Mouse (Mus musculus) layer of hippocampus, adult 9-11 months (tissue): ENCODE measurements around the gene Crb1.

Experiments used
- DNase-seq: peaks from one replicate; pipeline ENCODE4 v3.0.0; 2022

The Crb1 gene

GRCm38 (mm10) chr1:139215311-139215710, 161.6 kb downstream of the Crb1 start:
- no peak for DNase-seq

DNA sequence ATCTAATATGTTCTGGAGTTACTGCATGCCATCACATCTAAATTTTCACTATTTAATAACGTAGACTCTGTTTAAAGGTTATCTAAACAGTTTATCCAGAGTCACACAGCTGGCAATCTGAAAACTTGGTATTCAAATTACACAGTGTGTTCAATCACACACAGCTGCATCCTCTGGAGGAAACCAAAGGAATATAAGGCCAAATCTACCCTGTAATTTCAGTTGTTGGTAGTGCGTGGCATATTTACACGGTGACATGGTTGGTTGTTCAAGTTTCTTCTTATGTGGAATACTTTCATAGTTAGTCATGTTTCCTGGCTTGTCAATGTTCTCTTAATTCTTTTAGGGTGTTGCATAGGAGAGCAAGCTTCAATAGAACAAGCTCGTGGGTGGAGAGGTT, 166.4 kb downstream of the Crb1 start:
- DNase-seq, result no peak

GRCm38 (mm10) chr1:139209796-139210195, 167.1 kb downstream of the Crb1 start:
- DNase-seq, result peak; percentile 39

DNA sequence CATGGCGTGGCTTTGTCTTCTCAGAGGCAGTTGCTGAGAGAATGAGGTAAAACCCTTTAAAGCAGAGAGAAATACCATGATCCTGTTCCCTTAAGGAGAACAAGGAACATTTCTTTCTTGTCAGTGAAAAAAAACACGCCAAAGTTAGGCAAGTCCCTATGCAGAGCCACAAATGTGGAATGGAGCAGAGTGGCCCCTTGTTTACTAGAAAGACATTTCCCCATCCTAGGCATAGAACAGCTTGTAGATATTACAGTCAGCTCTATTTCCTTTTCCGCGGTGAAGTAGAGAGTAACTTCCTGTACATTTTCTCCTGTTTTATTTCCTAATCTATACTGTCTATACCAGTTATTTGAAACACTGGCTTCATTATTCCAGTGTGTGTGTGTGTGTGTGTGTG, 170.6 kb downstream of the Crb1 start:
- DNase-seq, result no peak

DNA sequence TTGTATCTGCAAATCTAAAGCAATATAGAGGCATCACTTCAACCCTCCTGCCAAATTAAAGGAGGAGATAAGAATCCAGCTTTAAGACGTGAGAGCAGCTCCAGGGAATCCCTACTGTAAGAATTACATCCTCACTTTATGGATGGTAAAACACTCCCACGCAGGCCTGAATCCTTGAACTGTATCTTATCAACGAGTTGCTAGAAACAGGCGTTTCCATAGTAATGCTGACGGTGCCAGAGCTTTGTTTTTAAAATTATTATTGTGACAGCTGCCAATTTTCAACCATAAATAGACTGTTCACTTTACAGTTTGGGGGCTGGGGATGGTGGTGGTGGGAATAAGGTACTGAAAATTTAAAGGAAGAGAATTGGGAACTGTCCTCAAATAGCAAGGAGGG, 173.9 kb downstream of the Crb1 start:
- peak; percentile 63 for DNase-seq

DNA sequence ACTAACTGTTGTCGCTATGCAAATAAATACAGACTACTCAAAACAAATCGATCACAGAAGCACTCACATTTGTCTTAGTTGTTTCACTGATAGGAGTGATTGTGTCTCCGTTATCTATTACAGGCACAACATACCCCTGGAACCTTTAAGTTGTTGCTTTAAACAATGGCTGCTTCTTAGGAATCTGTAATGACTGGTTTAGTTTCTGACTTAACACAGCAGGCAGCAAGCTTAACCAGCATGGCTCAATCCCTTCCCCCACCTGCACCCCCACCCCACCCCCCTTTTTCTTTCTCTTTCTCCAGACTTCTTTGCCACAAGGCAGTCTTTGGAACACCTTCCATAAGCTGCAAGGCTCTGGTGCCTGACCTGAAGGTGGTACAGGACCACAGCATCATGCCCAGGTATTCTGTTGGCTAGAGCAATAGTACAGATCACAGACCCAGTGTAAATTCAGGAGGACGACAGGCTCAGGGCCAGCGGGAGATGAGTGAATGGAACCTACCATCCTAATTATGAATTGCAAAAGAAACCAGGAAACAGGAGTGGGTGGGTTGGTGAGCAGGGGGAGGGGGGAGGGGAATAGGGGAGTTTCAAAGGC, 182.4 kb downstream of the Crb1 start:
- DNase-seq, result no peak

DNA sequence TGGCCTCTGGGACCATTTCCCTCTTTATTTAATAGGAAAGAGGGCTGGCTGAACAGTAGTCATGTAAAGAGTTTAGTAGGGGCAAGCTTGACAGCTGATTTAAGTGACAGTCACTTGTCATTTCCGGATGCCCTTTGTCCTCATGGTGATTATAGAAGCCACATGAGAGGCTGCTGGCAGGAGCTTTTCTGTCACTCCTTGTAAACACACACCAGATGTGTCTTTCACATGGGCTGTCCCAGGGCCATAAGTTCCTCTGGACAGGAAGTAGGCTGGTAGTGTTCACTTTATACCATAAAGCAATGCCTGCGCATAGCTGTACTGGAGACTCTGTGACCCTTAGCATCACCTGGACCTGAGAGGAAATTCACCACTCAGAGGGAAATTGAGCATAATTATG, 182.9 kb downstream of the Crb1 start:
- DNase-seq, result no peak

- DNase-seq, result peak; percentile 59
Observed at GRCm38 (mm10) chr1:139192635-139193034, 184.3 kb downstream of the Crb1 start.

DNA sequence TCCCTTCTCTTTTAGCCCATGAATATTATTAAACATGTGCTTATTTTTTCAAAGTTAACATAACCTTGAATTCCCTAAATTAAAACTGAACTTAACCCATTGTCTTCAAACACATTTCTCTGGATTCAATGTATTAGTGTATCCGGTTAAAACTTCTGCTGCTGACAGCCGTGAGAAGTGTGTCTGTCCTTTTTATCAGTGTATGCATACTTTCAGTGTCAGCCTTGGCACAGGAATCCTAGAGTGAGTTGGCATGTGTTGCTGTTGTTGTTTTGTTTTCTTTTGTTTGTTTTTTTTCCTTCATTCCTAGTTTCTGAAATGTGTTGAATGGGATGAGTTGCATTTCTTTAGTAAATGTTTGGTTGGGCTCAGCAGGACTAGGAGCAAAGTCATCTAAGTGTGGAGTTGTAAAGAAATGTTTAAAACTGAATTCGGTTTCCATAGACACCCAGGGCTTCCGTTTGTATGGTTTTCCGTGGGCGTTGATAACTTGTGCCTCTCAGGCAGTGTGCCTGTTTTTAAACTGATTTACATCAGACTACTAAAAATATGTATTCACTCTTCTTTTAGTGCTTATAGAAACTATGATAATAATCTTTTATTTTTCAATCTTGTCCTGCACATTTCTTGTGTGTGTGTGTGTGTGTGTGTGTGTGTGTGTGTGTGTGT, 196.3 kb downstream of the Crb1 start:
- DNase-seq, result no peak

- no peak for DNase-seq
Observed at GRCm38 (mm10) chr1:139179707-139180106, 197.2 kb downstream of the Crb1 start.

DNA sequence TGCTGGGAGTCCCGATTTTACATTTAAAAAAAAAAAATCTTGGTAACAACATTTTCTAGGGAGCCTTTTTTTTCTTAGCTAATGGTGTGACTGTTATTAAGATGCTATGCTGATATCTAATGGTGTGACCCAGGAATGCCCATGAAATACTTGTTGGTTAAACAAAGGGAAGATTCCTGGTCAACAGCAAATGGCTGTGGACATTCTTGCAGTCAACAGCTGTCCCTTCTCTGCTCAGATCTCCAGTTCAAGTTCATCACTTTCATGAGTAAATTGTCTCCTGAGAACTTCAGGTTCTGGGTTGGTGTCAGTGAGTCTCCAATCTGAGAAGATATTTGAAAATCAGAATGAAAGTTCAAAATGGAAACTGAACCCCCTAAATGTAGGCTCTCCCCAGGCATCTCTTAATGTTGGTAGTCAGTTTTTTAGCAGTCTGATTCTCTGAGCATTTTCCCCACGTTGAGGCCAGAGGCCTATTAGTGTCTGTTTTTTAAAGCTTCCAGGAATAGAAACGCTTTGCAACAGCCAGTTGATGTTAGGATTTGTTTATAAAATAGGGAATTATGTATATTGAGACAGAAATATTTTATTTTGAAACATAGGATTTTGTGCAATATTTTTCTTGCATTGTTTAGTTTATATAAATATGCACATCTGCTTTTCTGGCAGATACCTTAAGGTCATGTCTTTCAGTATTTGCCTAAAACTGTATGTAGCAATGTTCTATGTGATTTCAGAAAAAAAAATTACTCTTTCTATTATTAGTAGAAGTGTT, 202.7 kb downstream of the Crb1 start:
- DNase-seq, result no peak

- peak; percentile 25 for DNase-seq
Observed at GRCm38 (mm10) chr1:139162814-139163213, 214.1 kb downstream of the Crb1 start.

GRCm38 (mm10) chr1:139161619-139162018, 215.3 kb downstream of the Crb1 start:
- DNase-seq, result no peak

- no peak for DNase-seq
Observed at GRCm38 (mm10) chr1:139156397-139156796, 220.5 kb downstream of the Crb1 start.

- DNase-seq, result no peak
Observed at GRCm38 (mm10) chr1:139153493-139153892, 223.4 kb downstream of the Crb1 start.

- no peak for DNase-seq
Observed at GRCm38 (mm10) chr1:139153006-139153405, 223.9 kb downstream of the Crb1 start.
